Mouse (Mus musculus) kidney, adult 18-20 months (tissue): Measurements from ENCODE around the gene Ren1.

ENCODE experiments used
- DNase-seq: peaks from one replicate; pipeline ENCODE4 v3.0.0; 2021

Ren1 gene

DNA sequence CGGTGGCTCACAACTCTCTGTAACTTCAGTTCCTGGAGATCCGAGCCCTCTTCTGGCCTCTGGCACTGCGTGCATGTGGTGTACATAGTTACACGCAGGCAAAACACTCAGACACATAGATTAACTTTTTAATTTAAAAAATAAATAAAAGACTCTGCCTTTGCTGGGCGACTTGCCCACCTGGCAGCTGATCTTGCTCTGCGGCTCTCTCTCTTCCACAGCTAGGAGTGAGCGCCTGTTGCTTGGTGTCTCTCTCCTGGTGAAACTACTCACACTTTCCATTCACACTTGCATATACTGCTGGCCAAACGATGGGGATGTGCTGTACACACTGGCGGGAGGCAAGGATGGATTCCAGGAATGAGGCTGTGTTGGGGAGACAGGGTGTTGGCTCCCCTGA lies 3.8 kb upstream of the Ren1 start:
- DNase-seq: no peak

GRCm38 (mm10) chr1:133347226-133347625 lies 3.1 kb upstream of the Ren1 start:
- DNase-seq: no peak

DNA sequence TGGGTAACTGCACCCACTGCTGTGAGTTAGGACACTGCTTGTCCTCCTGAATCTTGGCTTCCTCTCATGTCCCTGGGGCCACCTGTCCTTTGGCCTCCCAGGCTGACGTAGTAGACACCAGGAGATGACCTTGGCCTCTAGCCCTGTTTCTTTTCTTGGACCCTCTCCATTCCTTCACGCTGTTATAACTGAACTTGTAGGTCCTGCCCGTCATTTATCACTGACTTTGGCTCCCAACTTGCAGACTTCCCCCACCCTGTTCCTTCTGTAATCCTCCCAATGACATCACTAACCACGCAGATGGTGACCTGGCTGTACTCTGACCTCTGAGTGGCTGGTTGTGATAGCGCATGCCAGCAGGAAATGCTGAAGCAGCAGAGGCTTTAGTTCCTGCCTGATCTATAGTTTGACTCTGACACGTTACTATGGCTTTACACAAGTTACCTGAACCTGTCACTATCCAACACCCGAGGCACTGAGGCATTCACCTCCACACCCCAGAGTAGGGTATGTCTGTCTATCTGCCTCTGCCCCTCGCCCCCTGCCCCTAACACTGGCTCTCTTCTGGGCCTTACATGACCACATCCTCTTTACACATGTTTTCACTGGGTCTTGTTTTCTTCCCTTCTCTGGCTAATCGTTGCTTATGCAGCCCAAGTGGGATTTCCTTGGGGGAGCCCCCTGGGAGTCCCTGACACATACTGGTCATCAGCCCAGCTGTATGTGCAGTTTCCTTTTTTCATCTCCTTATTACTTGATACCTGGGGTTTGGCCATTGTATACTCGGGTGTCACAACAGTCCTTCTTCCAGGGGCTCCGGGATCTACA lies 2.4 kb upstream of the Ren1 start:
- DNase-seq: peak; percentile 49

DNA sequence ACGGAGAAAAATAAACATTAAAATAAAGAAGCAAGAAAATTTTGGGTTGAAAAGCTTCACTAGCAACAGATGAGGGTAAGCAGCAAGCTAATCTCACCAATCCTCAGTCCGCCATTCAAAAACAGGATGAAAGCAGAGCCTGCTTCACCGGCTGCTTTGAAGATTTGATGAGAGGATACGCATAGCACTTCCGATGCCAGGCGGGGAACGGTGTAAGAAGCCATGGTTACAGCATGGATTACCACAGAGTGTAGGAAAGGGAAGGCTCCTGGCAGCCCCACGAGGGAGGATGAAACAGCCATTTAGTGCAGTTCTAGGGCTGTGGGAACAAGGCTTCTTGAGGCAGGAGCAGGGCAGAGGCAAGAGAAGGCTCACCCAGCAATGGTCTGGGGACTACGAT lies 1.5 kb downstream of the Ren1 start:
- no peak for DNase-seq

DNA sequence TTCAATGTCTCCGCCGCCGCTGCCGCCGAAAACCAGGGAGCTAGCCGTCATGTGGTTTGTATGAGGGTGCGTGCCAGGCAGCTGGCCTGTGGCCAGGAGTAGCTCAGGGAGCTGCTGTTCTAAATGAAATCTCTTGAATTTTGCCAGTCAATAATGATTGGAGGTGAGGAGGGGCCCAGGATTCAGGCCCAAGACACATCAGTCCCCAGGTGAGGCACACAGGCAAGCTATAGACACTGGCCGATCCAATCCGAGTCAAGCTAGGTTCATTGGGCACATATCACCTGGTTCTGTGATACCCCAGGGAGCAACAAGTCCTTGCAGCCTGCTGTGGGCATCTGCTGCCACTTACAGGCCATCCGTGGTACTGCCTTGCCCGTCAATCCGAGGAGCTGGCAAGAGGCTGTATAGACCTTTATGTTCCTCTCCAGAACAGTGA lies 3.1 kb downstream of the Ren1 start:
- DNase-seq: peak; percentile 89

GRCm38 (mm10) chr1:133355469-133355868 lies 5.2 kb downstream of the Ren1 start:
- no peak for DNase-seq

GRCm38 (mm10) chr1:133355912-133356311 lies 5.6 kb downstream of the Ren1 start:
- DNase-seq: no peak

DNA sequence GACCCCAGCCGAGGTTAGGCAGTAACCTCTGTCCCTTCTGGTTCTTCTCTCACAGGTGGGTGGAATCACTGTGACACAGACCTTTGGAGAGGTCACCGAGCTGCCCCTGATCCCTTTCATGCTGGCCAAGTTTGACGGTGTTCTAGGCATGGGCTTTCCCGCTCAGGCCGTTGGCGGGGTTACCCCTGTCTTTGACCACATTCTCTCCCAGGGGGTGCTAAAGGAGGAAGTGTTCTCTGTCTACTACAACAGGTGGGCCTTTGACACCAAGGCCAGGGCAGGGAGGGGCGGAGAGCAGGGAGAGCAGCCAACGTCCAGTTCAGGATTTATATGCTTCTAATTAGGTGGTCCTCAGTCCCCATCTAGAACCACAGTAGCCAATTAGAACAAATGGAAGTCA lies 6.0 kb downstream of the Ren1 start:
- DNase-seq: no peak

DNA sequence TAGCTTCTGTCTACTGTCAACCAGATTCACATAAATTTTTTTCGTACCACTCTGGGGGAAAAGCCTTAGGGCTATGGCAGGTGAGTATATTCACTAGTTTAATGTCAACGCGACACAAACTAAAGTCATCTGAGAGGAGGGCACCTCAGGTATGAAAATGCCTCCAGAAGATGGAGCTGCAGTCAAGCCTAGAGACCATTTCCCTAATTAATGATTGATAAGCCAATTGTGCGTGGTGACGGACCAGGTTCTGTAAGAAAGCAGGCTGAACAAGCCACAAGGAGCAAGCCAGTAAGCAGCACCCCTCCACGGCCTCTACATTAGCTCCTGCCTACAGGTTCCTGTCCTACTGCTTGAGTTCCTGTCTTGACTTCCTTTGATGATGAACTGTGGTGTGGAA lies 10.7 kb downstream of the Ren1 start:
- no peak for DNase-seq

- DNase-seq: no peak
These were observed 11.8 kb downstream of the Ren1 start for GRCm38 (mm10) chr1:133362103-133362502.

- peak; percentile 88 for DNase-seq
These were observed 13.1 kb downstream of the Ren1 start, which contains the start of gene Etnk2 for GRCm38 (mm10) chr1:133363276-133364021. Gene Etnk2, plus strand, starts transcription at chr1:133363572.

- no peak for DNase-seq
These were observed 13.8 kb downstream of the Ren1 start for GRCm38 (mm10) chr1:133364022-133364630.

GRCm38 (mm10) chr1:133364890-133365289 lies 14.6 kb downstream of the Ren1 start:
- no peak for DNase-seq

GRCm38 (mm10) chr1:133366951-133367605 lies 16.8 kb downstream of the Ren1 start:
- DNase-seq: no peak

GRCm38 (mm10) chr1:133367606-133368488 lies 17.5 kb downstream of the Ren1 start:
- DNase-seq: no peak

GRCm38 (mm10) chr1:133368644-133369043 lies 18.3 kb downstream of the Ren1 start:
- DNase-seq: no peak

DNA sequence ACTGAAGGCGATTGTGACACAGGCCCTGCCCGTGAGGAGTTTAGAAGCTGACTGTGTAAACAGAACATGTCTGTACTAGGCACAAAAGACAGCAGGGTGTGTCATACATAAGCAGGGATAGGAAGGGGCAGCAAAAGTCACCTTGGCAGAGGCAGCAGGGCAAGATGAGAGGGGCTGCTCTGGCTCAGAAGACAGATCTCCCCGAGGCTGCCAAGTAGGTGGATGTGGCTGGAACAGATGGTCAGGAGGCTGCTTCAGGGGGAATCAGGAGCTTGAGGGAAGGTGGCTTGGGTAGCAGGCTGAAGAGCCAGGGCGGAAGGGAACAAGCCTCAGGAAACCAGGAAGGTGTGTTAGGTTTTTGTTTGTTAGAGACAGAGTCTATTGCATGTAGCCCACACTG lies 20.0 kb downstream of the Ren1 start:
- DNase-seq: no peak

DNA sequence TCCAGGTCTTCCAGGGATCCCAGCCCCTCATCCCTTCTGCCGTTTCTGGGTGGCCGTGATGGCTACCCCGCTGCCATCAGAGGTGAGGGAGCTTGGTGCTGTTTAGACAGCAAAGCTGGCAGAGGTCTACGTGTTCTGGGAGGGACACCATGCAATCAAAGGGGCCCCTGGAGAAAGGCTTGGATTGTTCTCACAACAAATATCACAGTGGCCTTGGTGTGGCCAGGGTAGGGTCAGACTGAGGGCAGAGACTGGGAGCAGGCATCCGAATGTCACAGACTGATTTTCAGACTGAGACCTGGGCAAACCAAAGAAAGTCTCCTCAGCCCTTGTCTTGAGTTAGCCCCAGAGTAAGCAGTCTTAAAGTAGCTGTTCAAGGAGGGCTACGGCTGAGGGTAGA lies 21.1 kb downstream of the Ren1 start:
- DNase-seq: no peak

DNA sequence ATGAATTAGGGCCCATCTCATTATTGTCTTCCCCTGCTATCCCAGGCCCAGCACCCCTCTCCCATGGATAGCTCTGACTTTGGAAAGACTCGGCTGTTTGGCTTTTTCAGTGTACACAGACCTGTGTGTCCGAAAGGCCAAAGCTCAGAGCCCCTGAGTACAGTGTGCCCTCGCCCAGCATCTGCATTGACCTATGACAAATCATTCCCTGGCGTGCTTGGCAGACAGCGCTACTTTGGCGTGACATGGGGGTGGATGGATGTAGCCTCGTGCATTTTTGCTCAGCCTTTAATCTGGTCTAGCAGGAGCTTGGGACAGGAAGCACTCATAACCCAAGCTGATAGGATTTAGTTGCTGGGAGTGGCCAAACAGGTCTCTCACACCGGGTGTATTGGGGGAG lies 21.8 kb downstream of the Ren1 start:
- DNase-seq: peak; percentile 34

- peak; percentile 86 for DNase-seq
These were observed 25.5 kb downstream of the Ren1 start for GRCm38 (mm10) chr1:133375696-133376346.

- peak; percentile 27 for DNase-seq
These were observed 27.2 kb downstream of the Ren1 start for GRCm38 (mm10) chr1:133377547-133377946.
